Mouse (Mus musculus) CH12.LX (cell line): ENCODE measurements around the gene 3300002I08Rik. TPM values are rescaled to one million over a fixed set of nuclear protein-coding genes. Genes with fewer than 3 reads are reported as not detected.

Experiments used
- DNase-seq: peaks from one replicate; pipeline ENCODE4 v3.0.0-alpha.2; 2013; ENCODE audit errors: extremely low read depth
- H3K27ac ChIP-seq: 2 replicates; pipeline ENCODE4 v1.5.1; 2012; ENCODE audit warnings: low read depth, mild to moderate bottlenecking, control low read depth, moderate library complexity; ENCODE audit not compliant: insufficient read depth
- H3K27me3 ChIP-seq: replicated peaks from 2 replicates; pipeline ENCODE3; 2012; ENCODE audit warnings: inconsistent platforms
- H3K36me3 ChIP-seq, 2 experiments: replicated peaks in 1 of 2; 2 replicates each; pipeline versions ENCODE3 to v1.6.1; 2012; ENCODE audit warnings: inconsistent platforms in 1 of 2, low read length in 1 of 2, mild to moderate bottlenecking in 1 of 2, mixed read lengths in 1 of 2, moderate library complexity in 1 of 2; ENCODE audit not compliant: control insufficient read depth in 1 of 2, insufficient read depth in 1 of 2
- H3K4me1 ChIP-seq, 2 experiments: 2 replicates each; pipeline ENCODE4 v1.6.1; 2012; ENCODE audit warnings: inconsistent platforms in 1 of 2, moderate library complexity in 1 of 2; ENCODE audit not compliant: insufficient read depth in 2 of 2, control insufficient read depth in 1 of 2
- H3K4me2 ChIP-seq: 2 replicates; pipeline ENCODE4 v1.6.1; 2012; ENCODE audit warnings: low read depth, mild to moderate bottlenecking, control low read depth; ENCODE audit not compliant: poor library complexity, insufficient read depth, severe bottlenecking
- H3K4me3 ChIP-seq, 3 experiments: fragments of 150-350 bp in 1 of 3; sonication (generic) in 1 of 3; replicated peaks in 1 of 3; 2 replicates each; pipeline versions ENCODE3 to v1.5.1; 2011 to 2012; ENCODE audit warnings: low read depth in 2 of 3, low read length in 2 of 3, mild to moderate bottlenecking in 2 of 3, moderate library complexity in 2 of 3, control low read depth in 1 of 3, improper control_type of control experiment in 1 of 3, inconsistent platforms in 1 of 3, mixed read lengths in 1 of 3; ENCODE audit not compliant: poor library complexity in 1 of 3
- H3K79me2 ChIP-seq: replicated peaks from 2 replicates; pipeline ENCODE4 v1.6.1; 2012; ENCODE audit warnings: mild to moderate bottlenecking, moderate library complexity; ENCODE audit not compliant: control insufficient read depth, poor library complexity, insufficient read depth, severe bottlenecking; ENCODE audit errors: extremely low read depth
- H3K9ac ChIP-seq: 2 replicates; pipeline ENCODE4 v1.6.1; 2012; ENCODE audit warnings: low read depth, mild to moderate bottlenecking, control low read depth, moderate library complexity; ENCODE audit not compliant: insufficient read depth
- H3K9me3 ChIP-seq: replicated peaks from 2 replicates; pipeline ENCODE3; 2012; ENCODE audit warnings: low read length, inconsistent platforms, mixed read lengths
- BHLHE40 ChIP-seq: IDR thresholded peaks from 2 replicates; pipeline ENCODE4 v1.6.1; 2011; ENCODE audit warnings: mild to moderate bottlenecking, low read depth, low read length, improper control_type of control experiment
- CHD1 ChIP-seq: IDR thresholded peaks from 2 replicates; pipeline ENCODE4 v1.6.1; 2012; ENCODE audit warnings: low read depth, low read length, improper control_type of control experiment, inconsistent platforms
- CHD2 ChIP-seq: IDR thresholded peaks from 2 replicates; pipeline ENCODE4 v1.6.1; 2011; ENCODE audit warnings: low read length, improper control_type of control experiment
- E2F4 ChIP-seq: IDR thresholded peaks from 2 replicates; pipeline ENCODE4 v1.6.1; 2011; ENCODE audit warnings: low read depth, low read length, improper control_type of control experiment; ENCODE audit not compliant: insufficient replicate concordance
- ELF1 ChIP-seq: IDR thresholded peaks from 2 replicates; pipeline ENCODE4 v1.6.1; 2014; ENCODE audit warnings: low read depth, mild to moderate bottlenecking, inconsistent platforms, low read length, improper control_type of control experiment
- EP300 ChIP-seq: IDR thresholded peaks from 2 replicates; pipeline ENCODE4 v1.6.1; 2011; ENCODE audit warnings: low read length, improper control_type of control experiment
- ETS1 ChIP-seq: conservative IDR thresholded peaks from 2 replicates; pipeline ENCODE4 v1.6.1; 2012; ENCODE audit warnings: low read depth, mild to moderate bottlenecking, inconsistent platforms, low read length, improper control_type of control experiment, moderate library complexity
- GABPA ChIP-seq: IDR thresholded peaks from 2 replicates; pipeline ENCODE4 v1.6.1; 2012; ENCODE audit warnings: low read depth, low read length, improper control_type of control experiment, inconsistent platforms; ENCODE audit not compliant: insufficient replicate concordance
- IRF4 ChIP-seq: IDR thresholded peaks from 2 replicates; pipeline ENCODE4 v1.6.1; 2014; ENCODE audit warnings: low read depth, mild to moderate bottlenecking, inconsistent platforms, low read length, improper control_type of control experiment
- MAFK ChIP-seq: IDR thresholded peaks from 2 replicates; pipeline ENCODE4 v1.6.1; 2011; ENCODE audit warnings: low read length, improper control_type of control experiment; ENCODE audit not compliant: insufficient replicate concordance
- MAX ChIP-seq: IDR thresholded peaks from 2 replicates; pipeline ENCODE4 v1.6.1; 2011; ENCODE audit warnings: low read length, improper control_type of control experiment
- MAZ ChIP-seq: IDR thresholded peaks from 2 replicates; pipeline ENCODE4 v1.6.1; 2012; ENCODE audit warnings: low read depth, mild to moderate bottlenecking, inconsistent platforms, low read length, improper control_type of control experiment, moderate library complexity
- MEF2A ChIP-seq: IDR thresholded peaks from 2 replicates; pipeline ENCODE4 v1.6.1; 2014; ENCODE audit warnings: low read depth, mild to moderate bottlenecking, inconsistent platforms, low read length, improper control_type of control experiment, borderline replicate concordance
- MYC ChIP-seq: IDR thresholded peaks from 2 replicates; pipeline ENCODE4 v1.6.1; 2011; ENCODE audit warnings: low read depth, mild to moderate bottlenecking, improper control_type of control experiment, low read length
- NELFE ChIP-seq: IDR thresholded peaks from 2 replicates; pipeline ENCODE4 v1.6.1; 2011; ENCODE audit warnings: low read depth, low read length, improper control_type of control experiment
- PAX5 ChIP-seq: IDR thresholded peaks from 2 replicates; pipeline ENCODE4 v1.6.1; 2012; ENCODE audit warnings: low read length, inconsistent platforms, mixed read lengths
- POLR2A ChIP-seq: IDR thresholded peaks from 2 replicates; pipeline ENCODE4 v1.6.1; 2011; ENCODE audit warnings: low read depth, mild to moderate bottlenecking, improper control_type of control experiment, low read length
- RAD21 ChIP-seq: IDR thresholded peaks from 2 replicates; pipeline ENCODE4 v1.6.1; 2011; ENCODE audit warnings: low read depth, mild to moderate bottlenecking, low read length, improper control_type of control experiment, moderate library complexity
- SIN3A ChIP-seq: IDR thresholded peaks from 2 replicates; pipeline ENCODE4 v1.6.1; 2012; ENCODE audit warnings: low read length, improper control_type of control experiment, inconsistent platforms
- SMC3 ChIP-seq: IDR thresholded peaks from 2 replicates; pipeline ENCODE4 v1.6.1; 2011; ENCODE audit warnings: low read depth, low read length, improper control_type of control experiment
- TBP ChIP-seq: conservative IDR thresholded peaks from 2 replicates; pipeline ENCODE4 v1.6.1; 2011; ENCODE audit warnings: low read depth, low read length, improper control_type of control experiment
- TCF12 ChIP-seq: IDR thresholded peaks from 2 replicates; pipeline ENCODE4 v1.6.1; 2014; ENCODE audit warnings: low read depth, mild to moderate bottlenecking, inconsistent platforms, low read length, improper control_type of control experiment
- USF2 ChIP-seq: conservative IDR thresholded peaks from 2 replicates; pipeline ENCODE4 v1.6.1; 2011; ENCODE audit warnings: low read depth, low read length, improper control_type of control experiment
- ZKSCAN1 ChIP-seq: IDR thresholded peaks from 2 replicates; pipeline ENCODE4 v1.6.1; 2012; ENCODE audit warnings: low read depth, inconsistent platforms, low read length, improper control_type of control experiment, borderline replicate concordance
- ZMIZ1 ChIP-seq: IDR thresholded peaks from 2 replicates; pipeline ENCODE4 v1.6.1; 2012; ENCODE audit warnings: low read depth, mild to moderate bottlenecking, inconsistent platforms, low read length, improper control_type of control experiment
- ZNF384 ChIP-seq: IDR thresholded peaks from 2 replicates; pipeline ENCODE4 v1.6.1; 2012; ENCODE audit warnings: low read depth, low read length, improper control_type of control experiment, inconsistent platforms
- dilution Hi-C: fragments of 300-500 bp; cut with MboI; formaldehyde crosslinking; loops from 2 replicates; pipeline ENCODE4 v1.14.3; 2020; ENCODE audit warnings: low sequenced_read_pairs; ENCODE audit not compliant: extremely low pct_unique_long_range_greater_than_20kb, extremely low pct_ligation_motif_present
- in situ Hi-C: fragments of 300-500 bp; cut with MboI; formaldehyde crosslinking; loops from 3 replicates; pipeline ENCODE4 v1.14.3; 2019; ENCODE audit warnings: low sequenced_read_pairs, low pct_ligation_motif_present, low pct_unique_long_range_greater_than_20kb, mixed read lengths
- polyA plus RNA-seq: library from polyadenylated mRNA; unstranded; fragments of >175 nt; gene quantifications from 2 replicates; pipeline ENCODE4 v1.2.1, GENCODE M21; 2012; ENCODE audit warnings: low read depth; ENCODE audit not compliant: insufficient read length
- total RNA-seq, 2 experiments: library from RNA; depleted of rRNA; stranded (reverse); fragments of 300-350 nt in 1 of 2; fragments of >200 nt in 1 of 2; gene quantifications; 2 replicates each; pipeline ENCODE4 v1.2.3; 2012 to 2014

3300002I08Rik gene
- total and polyA plus RNA-seq, 3 experiments, result 1.6 to 4.7 (median 3.2) TPM

DNA sequence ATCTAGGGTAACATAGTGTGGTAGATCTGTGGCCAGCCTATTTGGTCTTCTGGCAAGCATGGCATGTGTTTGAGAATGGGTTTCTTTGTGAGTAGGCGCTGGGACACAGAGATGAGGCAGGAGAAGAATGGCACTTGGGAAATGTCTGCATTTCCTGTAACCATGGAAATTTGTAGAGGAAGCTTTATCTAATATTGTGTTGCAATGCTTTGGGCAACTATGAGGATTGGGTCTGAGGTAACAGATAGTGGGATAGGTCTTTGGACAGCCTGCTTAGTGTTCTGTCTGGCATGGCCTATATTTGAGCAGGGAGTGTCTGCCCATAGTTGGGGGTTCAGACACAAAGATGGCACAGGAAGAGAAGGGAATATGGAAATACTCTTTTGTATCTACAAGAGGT is 43.6 kb downstream of the 3300002I08Rik start:
- Histone ChIP-seq H3K4me3 (no peak overlapping the region), H3K27me3 (no peaks in the 10 kb centered on the region), H3K4me2 (no peak overlapping the region), H3K79me2 (peaks cover 37% of the 10 kb centered on the region), H3K4me1 (peaks cover 0 to 28% of the 10 kb centered on the region in 2 experiments; a peak in 2 of 4 replicates), H3K9me3 (peaks cover 17% of the 10 kb centered on the region), H3K27ac (no peak overlapping the region), H3K9ac (no peak overlapping the region), H3K36me3 (peaks cover 8 to 57% of the 10 kb centered on the region in 2 experiments)
- TF ChIP-seq MYC (no peak), MAX (no peak), CHD2 (no peak), SMC3 (no peak), MEF2A (no peak), POLR2A (no peak), ELF1 (no peak), GABPA (no peak), E2F4 (no peak), SIN3A (no peak), ZNF384 (no peak), ZKSCAN1 (no peak), TCF12 (no peak), BHLHE40 (no peak), ETS1 (no peak), PAX5 (no peak), MAFK (no peak), MAZ (no peak)
- dilution Hi-C loops (no loop called here), in situ Hi-C loops (no loop called here)
- no peak for DNase-seq

DNA sequence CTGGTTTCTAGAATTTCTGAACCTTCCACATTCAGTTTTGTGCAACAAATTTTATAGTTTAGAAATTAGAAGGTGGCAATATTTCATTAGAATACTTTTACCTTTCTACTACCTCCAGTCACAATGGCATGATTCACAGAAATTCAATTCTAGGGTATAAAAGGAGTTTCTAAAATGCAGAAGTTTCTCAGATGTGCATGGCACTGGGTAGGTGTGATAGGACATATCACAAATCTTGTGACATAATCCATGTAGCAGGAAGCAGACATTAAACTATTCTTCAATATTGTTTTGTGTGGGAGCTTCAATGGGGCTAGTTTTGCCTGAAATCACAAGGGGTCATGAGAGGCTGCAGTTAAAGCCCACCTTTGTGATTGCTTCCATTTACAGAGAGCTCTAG is 46.4 kb downstream of the 3300002I08Rik start:
- DNase-seq, result no peak
- H3K36me3 ChIP-seq, result peaks cover 8 to 45% of the 10 kb centered on the region in 2 experiments
- H3K4me3 ChIP-seq, result no peak overlapping the region

More for the DNA sequence above, 46.4 kb downstream of the 3300002I08Rik start:
- in situ Hi-C loops, result no loop called here
- Histone ChIP-seq H3K9me3 (peaks cover 13% of the 10 kb centered on the region), H3K79me2 (peaks cover 46% of the 10 kb centered on the region), H3K4me1 (peaks cover 0 to 20% of the 10 kb centered on the region in 2 experiments; a peak in 2 of 4 replicates), H3K27me3 (no peaks in the 10 kb centered on the region), H3K4me2 (no peak overlapping the region), H3K27ac (no peak overlapping the region), H3K9ac (no peak overlapping the region)
- TF ChIP-seq SIN3A (no peak), EP300 (no peak), RAD21 (no peak), CHD1 (no peak), MAZ (no peak), MAX (no peak), BHLHE40 (no peak), ETS1 (no peak), CHD2 (no peak), ZMIZ1 (no peak), E2F4 (no peak), SMC3 (no peak), IRF4 (no peak), MAFK (no peak), USF2 (no peak), NELFE (no peak), TBP (no peak)
- dilution Hi-C loops, result no loop called here
